Mouse (Mus musculus): ENCODE measurements around the gene Klk1b16. TPM values are rescaled to one million over a fixed set of nuclear protein-coding genes. Genes with fewer than 3 reads are reported as not detected.
"Not testable (repeated sequence)": the region's sequence is repeated elsewhere in the genome, so short reads cannot be mapped to it uniquely, and the experiment has no call there.

The Klk1b16 gene
- total RNA-seq (2012; rRNA removed) = not detected in 2 replicates

- Histone ChIP-seq H3K27ac (ENCODE audit: insufficient read depth, low read depth, low read length, poor library complexity, severe bottlenecking) (no peak within 1 kb of the TSS), H3K9ac (ENCODE audit: insufficient read depth, low read depth, low read length, poor library complexity, severe bottlenecking) (no peak within 1 kb of the TSS), H3K4me3 (ENCODE audit: insufficient read depth in 1 of 2, low read depth in 1 of 2, low read length in 2 of 2, poor library complexity in 1 of 2, severe bottlenecking in 1 of 2) (no peak within 1 kb of the TSS), H3K4me1 (ENCODE audit: control insufficient read depth in 2 of 2, insufficient read depth in 2 of 2, low read length in 2 of 2, poor library complexity in 1 of 2) (no peaks in the 10 kb centered on the region), H3K9me3 (ENCODE audit: control insufficient read depth, insufficient read depth, low read depth, low read length) (no peaks in the 10 kb centered on the region), H3K36me3 (ENCODE audit: control insufficient read depth, insufficient read depth, low read length, poor library complexity, severe bottlenecking) (no peaks in the 10 kb centered on the region)
- TF ChIP-seq ZC3H11A (IDR thresholded peaks at IDR 0.05; ENCODE audit: borderline replicate concordance, low read depth, low read length) (no peak), HCFC1 (IDR thresholded peaks at IDR 0.05; ENCODE audit: borderline replicate concordance, insufficient read depth, low read length) (no peak), MAFK (IDR thresholded peaks at IDR 0.05; ENCODE audit: insufficient read depth, low read depth, low read length) (no peak), ZNF384 (IDR thresholded peaks at IDR 0.05; ENCODE audit: low read depth, low read length) (no peak), CHD2 (IDR thresholded peaks at IDR 0.05; ENCODE audit: low read depth, low read length) (no peak)
- in situ Hi-C loops (cut with MboI; ENCODE audit: low sequenced_read_pairs in 2 of 2, unreplicated experiment in 2 of 2) = loop anchor here in 1 of 2 experiments (10.0 kb wide), 1 partner anchor 62 kb away; no protein-coding TSS in a partner anchor
- DNase-seq (ENCODE audit: low read depth, low spot score) = no peak
Observed at GRCm38 (mm10) chr7:44136467-44136866, at the start of gene Klk1b16. Gene Klk1b16 (plus strand): TSS chr7:44136767.

- in situ Hi-C loops (cut with MboI; ENCODE audit: low sequenced_read_pairs in 2 of 2, unreplicated experiment in 2 of 2) = loop anchor here in 1 of 2 experiments (10.0 kb wide), 1 partner anchor 131 kb away; the partner anchor contains the start of gene Klk1b1
- no peak for DNase-seq (ENCODE audit: low read depth, low spot score)
Observed at GRCm38 (mm10) chr7:44096111-44096510, 40.5 kb upstream of the Klk1b16 start.

DNA sequence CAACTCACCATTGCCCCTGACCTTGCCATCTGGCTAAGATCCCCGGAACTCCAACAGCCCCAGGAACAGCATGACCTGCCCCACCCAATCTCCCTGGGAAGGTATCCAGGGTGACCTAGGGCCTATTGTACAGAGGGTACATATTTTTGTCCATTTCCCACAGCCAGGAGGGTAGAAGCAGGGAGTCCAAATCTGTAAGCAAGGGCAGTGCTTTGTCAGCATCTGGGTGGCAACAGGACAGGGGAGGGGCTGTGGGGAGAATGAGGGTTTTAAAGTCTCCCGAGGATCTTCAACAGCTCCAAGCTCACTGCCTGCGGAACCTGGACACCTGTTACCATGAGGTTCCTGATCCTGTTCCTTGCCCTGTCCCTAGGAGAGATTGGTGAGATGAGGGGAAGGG is 34.5 kb upstream of the Klk1b16 start, which contains the start of gene Klk1b21:
Gene Klk1b21, plus strand, starts transcription at position 301 of the 400 bp plus-strand sequence.
- H3K9me3 ChIP-seq (ENCODE audit: control insufficient read depth, insufficient read depth, low read depth, low read length); in situ Hi-C loops (cut with MboI; ENCODE audit: low sequenced_read_pairs in 2 of 2, unreplicated experiment in 2 of 2); H3K36me3 ChIP-seq (ENCODE audit: control insufficient read depth, insufficient read depth, low read length, poor library complexity, severe bottlenecking); H3K27ac ChIP-seq (ENCODE audit: insufficient read depth, low read depth, low read length, poor library complexity, severe bottlenecking); DNase-seq (ENCODE audit: low read depth, low spot score); H3K9ac ChIP-seq (ENCODE audit: insufficient read depth, low read depth, low read length, poor library complexity, severe bottlenecking); H3K4me1 ChIP-seq (ENCODE audit: control insufficient read depth in 2 of 2, insufficient read depth in 2 of 2, low read length in 2 of 2, poor library complexity in 1 of 2); H3K4me3 ChIP-seq (ENCODE audit: insufficient read depth in 1 of 2, low read depth in 1 of 2, low read length in 2 of 2, poor library complexity in 1 of 2, severe bottlenecking in 1 of 2): not testable (repeated sequence)

More at GRCm38 (mm10) chr7:44096111-44096510, 40.5 kb upstream of the Klk1b16 start:
- no peaks in the 10 kb centered on the region for H3K36me3 ChIP-seq (ENCODE audit: control insufficient read depth, insufficient read depth, low read length, poor library complexity, severe bottlenecking)
- no peak for TF ChIP-seq ZC3H11A (IDR thresholded peaks at IDR 0.05; ENCODE audit: borderline replicate concordance, low read depth, low read length)
- no peak for TF ChIP-seq MAFK (IDR thresholded peaks at IDR 0.05; ENCODE audit: insufficient read depth, low read depth, low read length)
- TF ChIP-seq ZNF384 (IDR thresholded peaks at IDR 0.05; ENCODE audit: low read depth, low read length) = no peak
- TF ChIP-seq CHD2 (IDR thresholded peaks at IDR 0.05; ENCODE audit: low read depth, low read length) = no peak
- no peak for TF ChIP-seq HCFC1 (IDR thresholded peaks at IDR 0.05; ENCODE audit: borderline replicate concordance, insufficient read depth, low read length)
- no peaks in the 10 kb centered on the region for H3K9me3 ChIP-seq (ENCODE audit: control insufficient read depth, insufficient read depth, low read depth, low read length)
- 0 out of 2 replicates have a peak overlapping the region, but pooled peaks have one; percentile 4 for H3K27ac ChIP-seq (ENCODE audit: insufficient read depth, low read depth, low read length, poor library complexity, severe bottlenecking)
- H3K9ac ChIP-seq (ENCODE audit: insufficient read depth, low read depth, low read length, poor library complexity, severe bottlenecking) = no peak overlapping the region
- no peak overlapping the region for H3K4me3 ChIP-seq (ENCODE audit: insufficient read depth in 1 of 2, low read depth in 1 of 2, low read length in 2 of 2, poor library complexity in 1 of 2, severe bottlenecking in 1 of 2)
- no peaks in the 10 kb centered on the region for H3K4me1 ChIP-seq (ENCODE audit: control insufficient read depth in 2 of 2, insufficient read depth in 2 of 2, low read length in 2 of 2, poor library complexity in 1 of 2)

GRCm38 (mm10) chr7:44112373-44112772 is 24.2 kb upstream of the Klk1b16 start, which contains the start of gene Klk1b22:
Gene Klk1b22 (plus strand): TSS chr7:44112673.
- TF ChIP-seq ZNF384 (IDR thresholded peaks at IDR 0.05; ENCODE audit: low read depth, low read length) = no peak
- TF ChIP-seq MAFK (IDR thresholded peaks at IDR 0.05; ENCODE audit: insufficient read depth, low read depth, low read length) = no peak
- no peak for TF ChIP-seq CHD2 (IDR thresholded peaks at IDR 0.05; ENCODE audit: low read depth, low read length)
- no peak for TF ChIP-seq ZC3H11A (IDR thresholded peaks at IDR 0.05; ENCODE audit: borderline replicate concordance, low read depth, low read length)
- no peak for TF ChIP-seq HCFC1 (IDR thresholded peaks at IDR 0.05; ENCODE audit: borderline replicate concordance, insufficient read depth, low read length)
- Histone ChIP-seq H3K9me3 (ENCODE audit: control insufficient read depth, insufficient read depth, low read depth, low read length) (no peaks in the 10 kb centered on the region), H3K4me1 (ENCODE audit: control insufficient read depth in 2 of 2, insufficient read depth in 2 of 2, low read length in 2 of 2, poor library complexity in 1 of 2) (peaks cover 0 to 2% of the 10 kb centered on the region in 2 experiments; a peak in 1 of 4 replicates), H3K9ac (ENCODE audit: insufficient read depth, low read depth, low read length, poor library complexity, severe bottlenecking) (no peak within 1 kb of the TSS), H3K36me3 (ENCODE audit: control insufficient read depth, insufficient read depth, low read length, poor library complexity, severe bottlenecking) (no peaks in the 10 kb centered on the region), H3K4me3 (ENCODE audit: insufficient read depth in 1 of 2, low read depth in 1 of 2, low read length in 2 of 2, poor library complexity in 1 of 2, severe bottlenecking in 1 of 2) (no peak within 1 kb of the TSS), H3K27ac (ENCODE audit: insufficient read depth, low read depth, low read length, poor library complexity, severe bottlenecking) (no peak within 1 kb of the TSS)
- in situ Hi-C loops (cut with MboI; ENCODE audit: low sequenced_read_pairs in 2 of 2, unreplicated experiment in 2 of 2) = no loop called here
- no peak for DNase-seq (ENCODE audit: low read depth, low spot score)

- no peaks in the 10 kb centered on the region for H3K4me1 ChIP-seq (ENCODE audit: control insufficient read depth in 2 of 2, insufficient read depth in 2 of 2, low read length in 2 of 2, poor library complexity in 1 of 2)
- H3K27ac ChIP-seq (ENCODE audit: insufficient read depth, low read depth, low read length, poor library complexity, severe bottlenecking) = no peak overlapping the region
- no peak for TF ChIP-seq ZC3H11A (IDR thresholded peaks at IDR 0.05; ENCODE audit: borderline replicate concordance, low read depth, low read length)
- no peak for DNase-seq (ENCODE audit: low read depth, low spot score)
- H3K9me3 ChIP-seq (ENCODE audit: control insufficient read depth, insufficient read depth, low read depth, low read length) = no peaks in the 10 kb centered on the region
- no peak overlapping the region for H3K4me3 ChIP-seq (ENCODE audit: insufficient read depth in 1 of 2, low read depth in 1 of 2, low read length in 2 of 2, poor library complexity in 1 of 2, severe bottlenecking in 1 of 2)
- H3K36me3 ChIP-seq (ENCODE audit: control insufficient read depth, insufficient read depth, low read length, poor library complexity, severe bottlenecking) = no peaks in the 10 kb centered on the region; the same call in 1 of the 2 replicates
- in situ Hi-C loops (cut with MboI; ENCODE audit: low sequenced_read_pairs in 2 of 2, unreplicated experiment in 2 of 2) = no loop called here
- no peak overlapping the region for H3K9ac ChIP-seq (ENCODE audit: insufficient read depth, low read depth, low read length, poor library complexity, severe bottlenecking)
Observed at GRCm38 (mm10) chr7:44123445-44123844, 13.1 kb upstream of the Klk1b16 start.
